Mouse (Mus musculus) frontal cortex, postnatal 14 days (tissue): ENCODE data around the gene Klhdc2.
A peak's percentile ranks its signal among the peaks of the same experiment; 100 is the strongest.

Experiments
- DNase-seq, 2 experiments: peaks; one replicate each; pipeline ENCODE4 v3.0.0; 2022; ENCODE audit warnings: low spot score in 2 of 2

The Klhdc2 gene

DNA sequence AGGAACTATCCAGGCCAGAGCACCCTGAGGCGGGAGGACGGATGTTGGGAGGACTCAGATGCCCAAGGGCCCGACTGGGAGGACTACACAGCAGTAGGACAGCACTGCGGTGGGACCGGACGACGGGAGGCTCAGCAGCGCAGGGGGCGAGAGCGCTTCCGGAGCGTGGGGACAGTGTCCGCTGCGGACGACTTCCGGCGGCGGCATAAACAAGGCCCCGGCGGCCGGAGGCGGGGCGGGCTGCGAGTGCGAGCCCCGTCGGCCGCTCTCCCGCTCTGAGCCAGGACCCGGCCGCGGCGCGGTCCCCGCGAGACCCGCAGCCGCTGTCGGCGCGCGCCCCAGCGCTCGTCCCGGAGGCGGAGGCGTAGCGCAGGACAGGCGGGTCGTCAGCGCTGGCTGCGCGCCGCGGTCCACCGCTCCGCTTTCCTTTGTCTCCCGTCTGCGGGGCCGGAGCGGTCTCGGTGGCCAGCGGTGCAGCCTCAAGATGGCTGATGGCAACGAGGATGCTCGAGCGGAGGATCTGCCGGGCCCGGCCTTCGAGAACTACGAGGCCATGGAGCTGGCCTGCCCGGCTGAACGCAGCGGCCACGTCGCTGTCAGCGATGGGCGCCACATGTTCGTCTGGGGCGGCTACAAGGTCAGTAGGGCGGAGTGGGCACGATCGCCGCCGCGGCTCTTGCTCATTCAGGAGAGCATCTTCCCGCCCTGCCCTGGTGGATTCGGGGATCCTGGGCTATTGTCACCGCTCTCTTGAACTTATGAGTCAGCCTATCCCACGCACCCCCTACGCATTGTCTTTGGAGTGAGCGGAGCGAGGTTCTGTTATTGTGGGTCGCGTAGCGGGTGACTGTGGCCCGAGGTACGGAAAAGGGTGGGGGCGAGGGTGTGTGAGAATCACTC lies at the start of gene Klhdc2:
Gene Klhdc2, plus strand, starts transcription at position 171 of the 900 bp plus-strand sequence.
- peak; percentile 81 for DNase-seq

DNA sequence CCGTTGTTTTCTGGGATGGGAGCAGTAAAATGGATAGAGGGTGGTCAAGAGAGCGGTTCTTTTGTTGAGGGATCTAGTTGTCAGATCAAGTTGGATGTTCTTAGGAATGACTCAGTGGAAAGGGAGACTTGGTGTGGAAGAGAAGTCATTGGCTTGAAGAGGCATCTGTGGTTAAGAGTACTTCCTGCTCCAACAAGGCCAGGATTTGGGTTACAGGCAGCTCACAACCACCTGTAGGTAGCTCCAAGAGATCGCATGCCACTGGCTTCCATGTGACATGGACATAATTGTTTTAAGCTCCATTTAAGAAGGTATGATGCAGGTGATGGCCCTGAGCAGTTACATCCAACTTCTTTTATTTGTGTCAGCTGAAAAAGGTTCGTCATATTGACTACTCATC lies 46.7 kb upstream of the Klhdc2 start:
- no peak for DNase-seq

DNA sequence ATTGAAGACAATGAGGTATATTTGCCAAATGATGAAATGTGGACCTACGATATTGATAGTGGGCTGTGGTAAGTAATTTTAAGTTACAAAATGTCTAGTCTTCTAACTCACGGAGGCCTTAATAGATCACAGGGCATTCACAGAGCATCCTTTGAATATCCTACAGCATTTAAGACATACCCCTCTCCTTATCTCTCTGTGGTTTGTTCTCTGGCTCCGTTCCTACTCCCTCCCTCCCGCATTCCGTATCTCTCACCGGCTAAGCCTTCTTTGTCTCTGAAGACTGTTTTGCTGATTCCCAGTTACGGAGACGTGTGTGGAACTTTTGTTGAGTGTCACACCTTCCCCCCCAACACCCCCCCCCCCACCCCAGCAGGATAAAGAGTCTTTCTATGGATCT lies 45.7 kb upstream of the Klhdc2 start:
- no peak for DNase-seq

DNA sequence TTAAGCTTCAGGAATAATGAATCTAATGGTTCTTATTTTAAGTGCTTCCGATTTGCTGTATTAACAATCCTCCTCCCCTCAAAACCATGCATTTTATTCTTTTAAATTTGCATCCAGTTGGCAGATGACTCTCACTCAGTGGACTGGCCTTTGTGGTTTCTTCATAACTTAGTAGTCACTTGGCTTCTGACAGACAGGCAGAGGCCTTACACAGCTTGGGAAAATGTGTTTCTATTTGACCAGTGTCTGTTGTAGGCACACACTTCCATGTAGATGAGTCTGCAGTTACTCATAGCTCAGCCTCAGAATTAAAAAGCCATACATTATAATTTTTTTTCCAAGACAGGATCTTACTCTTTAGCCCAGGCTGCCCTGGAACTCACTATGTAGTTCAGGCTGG lies 42.7 kb upstream of the Klhdc2 start:
- no peak for DNase-seq

DNA sequence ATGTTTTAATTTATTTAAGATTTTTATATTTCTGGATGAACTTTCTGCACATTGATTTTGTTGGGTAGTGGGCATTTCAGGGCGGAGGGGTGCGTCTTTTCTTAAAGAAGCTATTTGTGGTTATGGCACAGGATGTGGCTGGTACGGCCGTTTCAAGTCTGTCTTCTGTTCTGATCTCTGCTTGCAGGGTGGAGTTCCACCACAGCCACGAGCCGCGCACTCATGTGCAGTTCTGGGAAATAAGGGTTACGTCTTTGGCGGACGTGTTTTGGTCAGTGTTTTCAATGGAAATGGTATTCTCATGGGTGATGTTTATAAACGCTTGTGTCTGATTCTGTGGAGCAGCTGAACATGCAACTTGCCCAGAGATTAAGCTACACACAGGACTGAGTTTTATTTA lies 38.6 kb upstream of the Klhdc2 start:
- DNase-seq: no peak

DNA sequence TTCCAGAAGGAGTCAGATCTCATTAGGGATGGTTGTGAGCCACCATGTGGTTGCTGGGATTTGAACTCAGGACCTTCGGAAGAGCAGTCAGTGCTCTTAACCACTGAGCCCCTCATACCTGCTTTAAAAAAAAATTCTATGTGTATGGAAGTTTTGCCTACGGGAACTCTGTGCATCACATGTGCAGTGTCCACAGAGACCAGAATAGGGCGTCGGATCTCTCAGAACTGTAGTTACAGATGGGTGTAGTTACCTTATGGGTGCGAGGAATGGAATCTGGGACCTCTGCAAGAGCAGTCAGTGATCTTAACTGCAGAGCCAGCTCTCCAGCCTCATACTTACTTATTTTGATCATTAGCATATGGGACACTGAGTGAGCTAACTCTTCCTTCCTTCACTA lies 34.2 kb upstream of the Klhdc2 start:
- no peak for DNase-seq

DNA sequence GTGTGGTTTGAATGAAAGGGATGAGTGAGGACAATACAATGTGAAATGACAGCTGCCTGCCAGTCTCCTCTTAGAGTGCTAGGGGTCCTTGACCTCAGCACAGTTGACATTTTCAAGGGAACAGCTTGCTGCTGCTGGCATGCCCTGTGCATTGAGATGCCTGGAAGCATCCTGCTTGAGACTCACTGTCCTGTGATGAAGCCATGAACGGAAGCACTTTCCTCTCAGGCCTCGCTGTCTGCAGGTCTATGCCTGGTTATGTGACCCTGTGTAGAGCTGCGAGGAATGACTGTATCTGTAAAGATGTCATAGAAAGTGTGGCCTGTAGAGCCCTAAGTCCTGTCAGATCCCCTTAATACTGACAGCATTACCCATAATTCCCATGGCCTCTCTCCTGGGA lies 31.4 kb upstream of the Klhdc2 start:
- no peak for DNase-seq

DNA sequence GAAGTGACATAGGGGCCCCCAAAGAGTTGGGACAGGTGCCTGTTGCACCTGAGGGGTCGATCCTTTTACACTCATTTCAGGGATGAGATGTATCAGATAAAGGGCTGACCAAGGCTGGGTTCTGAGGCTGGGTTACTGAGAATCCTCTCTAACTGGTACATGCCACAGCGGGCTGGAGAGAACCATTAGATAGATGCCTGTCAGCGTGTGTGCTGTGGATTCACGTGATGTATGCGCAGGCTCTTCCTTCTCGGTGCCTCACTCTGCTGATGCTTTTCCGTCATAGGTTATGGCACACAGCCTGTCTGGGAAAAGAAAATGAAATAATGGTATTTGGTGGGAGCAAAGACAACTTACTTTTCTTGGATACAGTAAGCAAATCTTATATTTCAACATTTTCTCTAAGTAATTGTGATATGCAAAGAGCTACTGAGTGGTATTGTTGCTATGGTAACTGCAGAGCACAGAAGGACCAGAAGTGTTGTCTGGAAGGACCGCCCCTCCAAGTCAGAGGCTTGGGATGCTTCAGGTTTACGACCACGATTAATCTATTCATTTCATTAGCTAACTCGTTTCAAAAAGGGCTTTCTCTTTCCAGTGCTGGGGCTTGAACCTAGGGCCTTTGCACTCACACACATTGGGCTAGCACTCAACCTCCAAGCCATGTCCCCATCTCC lies 28.4 kb upstream of the Klhdc2 start:
- no peak for DNase-seq

DNA sequence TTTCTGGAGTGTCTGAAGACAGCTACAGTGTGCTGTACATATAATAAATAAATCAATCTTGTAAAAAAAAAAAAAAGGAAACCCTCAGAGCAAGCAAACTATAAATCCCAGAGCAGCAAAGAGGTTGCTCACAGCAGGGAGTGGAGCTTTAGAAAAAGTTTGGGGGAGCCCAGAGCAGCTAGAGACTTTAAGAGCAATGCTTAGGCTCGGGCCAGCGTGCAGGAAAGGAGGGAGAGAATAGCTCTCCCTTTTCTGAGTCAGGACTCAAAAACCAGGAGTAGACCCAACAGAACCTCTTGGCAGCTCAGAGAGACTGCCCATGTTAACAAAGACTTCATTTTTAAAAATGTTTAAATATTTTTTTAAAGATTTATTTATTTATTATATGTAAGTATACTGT lies 27.5 kb upstream of the Klhdc2 start:
- DNase-seq: no peak

DNA sequence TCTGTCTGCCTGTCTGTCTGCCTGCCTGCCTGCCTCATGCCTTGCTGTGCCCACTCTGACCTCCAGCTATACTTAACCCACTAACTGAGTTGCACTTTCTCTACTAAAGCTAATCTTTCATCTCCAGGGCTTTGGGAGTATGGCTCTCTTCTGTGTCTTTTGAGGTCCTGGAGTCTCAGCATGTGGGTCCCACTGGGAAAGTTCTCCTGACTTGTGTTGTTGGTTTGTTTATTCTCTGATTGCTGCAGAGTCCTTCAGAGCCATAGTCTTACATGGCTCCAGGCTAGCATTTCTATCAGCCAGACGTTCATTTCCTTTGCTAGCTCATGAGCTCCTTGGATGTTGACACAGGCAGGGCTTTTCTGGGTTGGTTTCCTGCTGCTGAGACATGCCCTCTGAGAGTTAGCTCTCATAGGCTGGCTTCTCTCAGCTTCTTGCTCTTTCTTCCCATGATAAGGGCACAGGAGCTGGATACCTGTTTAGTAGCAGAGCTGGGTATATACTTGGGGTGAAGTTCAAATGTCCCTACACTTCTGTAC lies 16.5 kb upstream of the Klhdc2 start:
- DNase-seq: no peak

DNA sequence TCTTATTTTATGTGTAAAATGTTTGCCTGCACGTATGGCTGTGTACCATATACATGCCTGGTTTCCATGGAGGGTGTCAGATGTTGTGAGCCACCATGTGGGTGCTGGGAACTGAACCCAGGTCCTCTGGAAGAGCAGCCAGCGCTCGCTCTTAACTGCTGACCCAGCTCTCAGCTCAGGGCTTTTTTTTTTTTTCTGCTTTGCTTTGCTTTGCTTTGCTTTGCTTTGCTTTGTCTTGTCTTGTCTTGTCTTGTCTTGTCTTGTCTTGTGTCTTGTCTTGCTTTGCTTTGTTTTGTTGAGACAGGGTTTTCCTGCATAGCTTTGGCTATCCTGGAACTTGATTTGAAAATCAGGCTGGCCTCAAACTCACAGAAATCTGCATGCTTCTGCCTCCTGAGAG lies 15.6 kb upstream of the Klhdc2 start:
- DNase-seq: no peak

DNA sequence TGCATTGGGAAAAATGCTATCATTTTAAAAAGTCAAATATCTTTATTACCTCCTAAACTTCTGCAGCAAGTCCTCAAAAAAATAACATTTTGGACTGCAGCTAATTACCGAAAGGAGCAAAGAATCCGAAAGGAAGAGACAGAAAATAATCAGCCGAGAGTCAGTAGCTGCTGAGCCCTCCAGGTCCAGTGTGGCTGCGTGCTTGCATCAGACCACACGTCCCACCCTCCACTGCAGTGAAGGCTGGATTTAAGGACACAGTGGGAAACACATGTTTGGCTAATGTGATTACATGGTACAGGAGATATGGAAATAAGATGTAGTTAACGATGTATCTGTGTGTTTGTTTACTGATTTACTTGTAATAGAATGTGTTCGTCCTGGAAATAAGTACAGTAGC lies 13.3 kb upstream of the Klhdc2 start:
- DNase-seq: no peak

DNA sequence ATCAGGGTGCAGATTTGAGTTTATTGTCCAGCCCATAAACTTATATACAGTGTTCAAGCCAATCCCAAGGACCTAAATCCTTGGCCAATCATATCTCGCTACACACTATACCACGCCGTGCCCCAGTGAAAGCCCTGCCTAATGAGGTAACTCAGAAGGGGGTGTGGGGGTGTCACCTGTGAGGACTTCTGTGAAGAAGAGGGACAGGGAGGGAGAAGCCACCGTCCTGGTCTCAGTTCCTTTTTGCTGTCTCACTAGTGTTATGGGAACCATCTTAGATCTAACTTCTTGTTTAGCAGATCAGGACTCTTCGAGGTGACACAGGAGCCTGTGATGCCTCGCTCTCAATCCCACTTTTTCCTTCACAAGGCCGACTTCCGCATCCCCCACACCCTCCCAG lies 8.9 kb upstream of the Klhdc2 start:
- no peak for DNase-seq

DNA sequence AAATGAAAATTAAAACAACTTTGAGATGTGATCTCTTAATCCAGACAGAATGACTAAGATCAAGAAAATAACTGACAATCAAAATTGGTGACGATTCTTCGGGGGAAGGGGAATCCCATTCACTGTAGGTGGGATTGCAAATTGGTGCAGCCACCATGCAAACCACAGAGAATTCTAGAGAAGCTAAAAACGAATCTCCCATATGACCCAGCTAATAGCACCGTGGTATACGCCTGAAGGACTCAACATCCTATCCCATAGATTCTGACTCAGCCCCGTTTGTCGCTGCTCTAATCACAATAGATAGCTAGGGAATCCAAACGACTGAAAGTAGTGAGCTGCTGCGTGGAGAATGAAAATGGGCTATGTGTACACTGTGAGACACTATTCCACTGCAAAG lies 7.8 kb upstream of the Klhdc2 start:
- DNase-seq: no peak

DNA sequence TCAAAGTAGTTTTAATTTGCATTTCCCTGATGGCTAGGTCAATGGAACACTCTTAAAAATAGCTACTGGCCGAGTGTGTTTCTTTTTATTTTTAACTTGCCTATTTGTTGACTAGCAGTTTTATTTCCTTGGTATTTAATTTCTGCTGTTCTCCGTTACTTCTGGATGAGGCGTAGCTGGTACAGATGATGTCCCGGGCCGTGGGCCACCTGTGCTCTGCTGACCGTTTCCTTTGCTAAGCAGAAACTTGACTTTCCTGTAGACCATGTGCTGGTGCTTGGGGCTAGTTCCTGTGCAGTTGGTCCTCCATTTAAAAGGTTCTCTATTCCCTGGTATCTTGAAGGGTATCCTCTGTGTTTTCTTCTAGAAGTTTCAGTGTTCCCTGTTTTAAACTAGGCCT lies 4.1 kb upstream of the Klhdc2 start:
- no peak for DNase-seq

DNA sequence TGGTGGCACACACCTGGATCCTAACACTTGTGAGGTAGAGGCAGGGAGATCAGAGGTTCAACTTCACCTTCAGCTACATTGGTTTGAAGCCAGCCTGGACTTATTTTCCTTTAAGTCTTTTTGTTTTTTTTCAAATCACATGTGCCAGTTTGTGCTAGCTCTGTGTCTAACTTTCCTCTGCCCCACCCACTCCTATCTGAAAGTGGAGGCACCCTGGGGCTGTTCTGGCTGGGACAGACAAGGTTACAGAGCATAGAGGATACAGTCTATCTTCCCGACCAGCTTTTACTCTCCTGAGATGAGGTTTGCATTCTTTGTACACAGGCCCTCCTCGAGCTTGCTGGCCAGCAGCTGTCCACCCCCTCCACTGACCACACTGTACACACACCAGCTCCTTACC lies 2.7 kb upstream of the Klhdc2 start:
- DNase-seq: no peak

DNA sequence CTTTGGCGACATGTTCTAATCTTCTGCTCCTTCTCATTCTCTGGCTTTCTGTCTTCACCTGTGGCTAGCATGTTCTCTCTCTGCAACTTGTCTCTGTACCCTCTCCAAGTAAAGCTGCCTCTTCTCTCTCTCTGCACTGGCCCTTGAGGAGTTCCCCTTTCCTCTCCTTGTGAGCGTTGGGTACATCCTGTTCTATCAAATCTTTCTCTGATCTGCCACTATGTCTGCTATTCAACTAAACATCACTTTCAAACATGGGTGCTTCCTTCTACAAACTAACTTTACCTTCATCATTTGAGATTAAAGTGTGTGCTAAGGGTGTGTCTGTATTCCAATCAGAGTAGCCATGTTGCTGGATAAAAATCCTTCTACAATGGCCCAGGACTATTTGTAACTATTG lies 1.5 kb upstream of the Klhdc2 start:
- DNase-seq: no peak

DNA sequence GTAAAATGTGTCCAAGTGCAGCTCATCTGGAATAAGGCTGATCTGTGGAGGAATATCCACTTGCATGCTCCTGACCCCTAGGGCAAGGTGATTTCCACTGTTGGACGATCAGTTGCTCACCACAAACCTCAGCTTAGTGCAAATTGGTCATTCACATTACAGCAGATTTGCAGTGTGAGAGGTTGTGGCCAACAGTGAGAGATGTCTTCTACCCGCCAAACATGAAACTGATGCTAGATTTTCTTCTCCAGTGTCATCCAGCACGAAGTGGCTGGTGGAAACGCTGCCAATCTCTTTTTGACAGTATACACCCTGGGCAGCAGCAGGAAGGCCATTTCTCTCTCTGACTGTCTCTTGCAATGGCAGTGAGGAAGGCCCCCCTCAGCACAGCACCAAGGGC lies 830 bp upstream of the Klhdc2 start:
- no peak for DNase-seq

DNA sequence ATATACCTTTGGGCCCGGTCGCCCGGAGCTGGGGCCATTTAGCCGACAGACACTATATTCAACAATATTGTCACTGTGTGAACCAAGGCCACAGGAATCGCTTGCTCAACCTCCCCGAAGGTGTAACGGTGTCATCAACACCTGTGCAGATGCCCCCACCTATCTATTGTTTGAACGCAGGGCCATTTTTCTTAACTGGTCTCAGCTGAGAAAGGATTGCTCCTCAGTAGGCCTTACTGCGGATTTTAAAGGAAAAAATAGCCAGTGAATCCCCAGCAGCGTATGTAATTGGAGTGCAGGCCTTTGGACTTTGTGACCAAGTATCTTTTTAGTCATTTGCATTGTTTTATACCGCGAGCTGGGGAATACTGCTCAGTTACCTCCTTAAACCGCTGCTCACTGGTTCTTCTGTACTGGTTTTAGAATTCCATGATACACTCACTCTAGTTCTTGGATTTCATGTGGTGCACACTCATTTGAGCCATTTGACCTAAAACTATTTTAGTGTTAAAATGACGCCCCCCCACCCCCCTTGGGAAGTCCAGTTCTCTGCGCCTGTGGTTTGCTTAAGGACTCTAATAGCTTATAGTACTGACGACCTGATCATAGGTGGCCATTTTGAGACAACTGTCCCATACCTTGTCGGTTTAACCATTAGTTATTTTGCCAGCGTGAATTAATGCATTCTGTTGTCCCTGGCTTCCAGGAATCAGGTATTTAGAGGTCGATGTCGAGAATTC lies 1.1 kb downstream of the Klhdc2 start:
- peak in 1 of 2 experiments; percentile 38 for DNase-seq

DNA sequence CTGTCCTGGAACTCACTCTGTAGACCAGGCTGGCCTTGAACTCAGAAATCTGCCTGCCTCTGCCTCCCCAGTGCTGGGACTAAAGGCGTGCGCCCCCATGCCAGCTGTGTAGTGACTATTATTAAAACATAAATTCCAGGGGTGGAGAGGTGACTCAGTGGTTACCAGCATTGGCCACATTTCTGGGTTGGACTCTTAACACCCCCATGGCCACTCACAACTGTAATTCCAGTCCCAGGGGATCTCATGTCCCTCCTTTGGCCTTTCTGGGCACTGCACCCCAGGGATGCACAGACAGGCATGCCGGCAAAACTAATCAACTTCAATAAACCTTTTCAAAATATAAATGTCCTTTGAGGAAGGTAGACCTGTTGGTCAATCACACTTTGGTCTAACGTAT lies 1.8 kb downstream of the Klhdc2 start:
- DNase-seq: no peak

DNA sequence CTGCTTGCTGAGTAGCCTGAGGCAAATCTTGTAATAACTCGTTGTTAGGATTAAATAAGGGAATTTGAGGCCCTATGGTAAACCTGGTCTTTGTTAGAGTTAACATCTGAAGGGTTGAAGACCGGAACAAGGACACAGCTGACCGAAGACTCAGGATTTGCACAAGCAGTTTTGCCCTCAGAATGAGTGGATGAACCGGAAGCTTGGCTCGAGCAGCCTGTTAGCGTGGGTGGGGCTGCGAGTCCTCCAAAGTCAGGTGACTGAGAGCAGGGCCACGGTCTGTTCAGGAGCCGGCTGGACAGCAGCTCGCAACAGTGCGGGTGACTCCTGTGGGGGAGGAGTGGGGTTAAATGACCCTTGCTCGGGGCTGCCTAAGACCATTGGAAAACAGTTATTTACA lies 2.8 kb downstream of the Klhdc2 start:
- DNase-seq: no peak

DNA sequence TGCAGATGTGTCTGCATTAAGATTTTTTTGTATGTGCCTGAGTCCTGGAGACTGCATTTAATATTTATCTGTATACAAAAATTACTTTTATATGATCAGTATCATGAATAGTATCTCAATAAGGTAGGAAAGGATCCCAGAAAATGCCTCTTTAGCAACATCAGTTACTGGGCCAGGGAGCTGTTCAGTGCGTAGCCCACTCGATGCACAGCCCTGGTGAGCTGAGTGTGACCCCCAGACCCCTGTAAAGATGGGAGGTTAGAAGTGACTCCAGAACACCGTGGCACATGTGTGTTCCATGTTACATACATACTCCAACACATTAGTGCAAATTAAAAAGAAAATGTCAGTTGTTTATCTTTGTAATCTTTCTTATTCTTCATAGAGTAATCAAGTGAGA lies 3.4 kb downstream of the Klhdc2 start:
- no peak for DNase-seq
